20 mouse cellular contexts compared by ENCODE assay signal in genomic region chr4:58086151-58086550, GRCm38 (mm10).
DNase-seq lines count a peak whose midpoint lies in the region; ATAC-seq and TF ChIP-seq lines count a peak whose summit lies in the region.
"Had no signal": no experiment of that assay in that cellular context is flagged by ENCODE, and none has a peak within 500 bp of the region (broad histone marks: within the 10 kb centered on the region; RNA-seq: fewer than 3 reads in every experiment).

No protein-coding gene starts in this region.

- H3K27me3 ChIP-seq in heart, embryonic 11.5 days (ENCODE audit: control insufficient read depth, insufficient read depth, low read length), result no peaks in the 10 kb centered on the region
- H3K27me3 ChIP-seq in intestine, postnatal 0 days (replicated peaks; ENCODE audit: control insufficient read depth, insufficient read depth, low read length), result no peaks in the 10 kb centered on the region
- H3K27me3 ChIP-seq in intestine, embryonic 16.5 days (replicated peaks; ENCODE audit: control insufficient read depth, insufficient read depth, low read length), result no peaks in the 10 kb centered on the region
- no peaks in the 10 kb centered on the region for H3K27me3 ChIP-seq in lung, postnatal 0 days (replicated peaks; ENCODE audit: insufficient read depth, low read length)
- no peaks in the 10 kb centered on the region for H3K27me3 ChIP-seq in stomach, postnatal 0 days (ENCODE audit: control insufficient read depth, insufficient read depth, low read length)
- no peaks in the 10 kb centered on the region for H3K27me3 ChIP-seq in hindbrain, postnatal 0 days (ENCODE audit: insufficient read depth, low read length)
- H3K27me3 ChIP-seq: forebrain, embryonic 13.5 days; limb, embryonic 15.5 days; liver, embryonic 15.5 days; neural tube, embryonic 15.5 days had no signal

- TF ChIP-seq CTCF in intestine, postnatal 0 days (IDR thresholded peaks at IDR 0.05; ENCODE audit: low read depth), result peak; percentile 3; the same call in 1 of the 2 replicates
- peak; percentile 11; the same call in 1 of the 2 replicates for TF ChIP-seq CTCF in lung, postnatal 0 days (IDR thresholded peaks at IDR 0.05)
- TF ChIP-seq CTCF in stomach, postnatal 0 days (IDR thresholded peaks at IDR 0.05; ENCODE audit: low read depth), result 0 out of 2 replicates have a peak, but pooled peaks have one; percentile 9
- TF ChIP-seq CTCF in hindbrain, postnatal 0 days (IDR thresholded peaks at IDR 0.05; ENCODE audit: low read depth), result no peak

- H3K36me3 ChIP-seq in heart, embryonic 11.5 days (ENCODE audit: control insufficient read depth, insufficient read depth, low read length), result no peaks in the 10 kb centered on the region
- H3K36me3 ChIP-seq in intestine, postnatal 0 days (ENCODE audit: control insufficient read depth, insufficient read depth), result 0 out of 2 replicates have a peak, but pooled peaks cover 6% of the 10 kb centered on the region
- 0 out of 2 replicates have a peak, but pooled peaks cover 3% of the 10 kb centered on the region for H3K36me3 ChIP-seq in intestine, embryonic 16.5 days (ENCODE audit: control insufficient read depth, insufficient read depth, low read length)
- H3K36me3 ChIP-seq in lung, postnatal 0 days (ENCODE audit: insufficient read depth, low read length), result no peaks in the 10 kb centered on the region
- H3K36me3 ChIP-seq in stomach, postnatal 0 days (ENCODE audit: control insufficient read depth, insufficient read depth, low read length), result no peaks in the 10 kb centered on the region
- no peaks in the 10 kb centered on the region for H3K36me3 ChIP-seq in hindbrain, postnatal 0 days (ENCODE audit: insufficient read depth, low read length)
- H3K36me3 ChIP-seq: liver, embryonic 15.5 days; neural tube, embryonic 15.5 days had no signal

- no peak for ATAC-seq in heart, embryonic 11.5 days (replicated peaks; ENCODE audit: insufficient number of reproducible peaks, low FRiP score, low TSS enrichment)
- no peak for ATAC-seq in intestine, postnatal 0 days
- no peak for ATAC-seq in intestine, embryonic 16.5 days
- no peak for ATAC-seq in lung, postnatal 0 days
- ATAC-seq in stomach, postnatal 0 days (ENCODE audit: low FRiP score, low TSS enrichment), result no peak
- no peak for ATAC-seq in hindbrain, postnatal 0 days
- ATAC-seq: forebrain, embryonic 13.5 days; midbrain, embryonic 16.5 days had no signal

- DNase-seq in heart, adult 11 months, result peak; percentile 23
- DNase-seq in lung, postnatal 0 days (ENCODE audit: low spot score), result peak; percentile 17
- DNase-seq in lung, postnatal 4 days, result no peak
- no peak for DNase-seq in stomach, postnatal 0 days (ENCODE audit: low spot score)
- DNase-seq in hindbrain, postnatal 0 days (ENCODE audit: low spot score), result no peak
- DNase-seq: cerebellum, adult 18-20 months; cerebellum, postnatal 36 days; gastrocnemius, postnatal 14 days; kidney, adult 18-20 months; right cerebral cortex, postnatal 14 days; spleen, adult 18-20 months; thymus, adult 2 months had no signal

- H3K9me3 ChIP-seq in heart, embryonic 11.5 days (replicated peaks; ENCODE audit: control insufficient read depth, low read length), result no peaks in the 10 kb centered on the region
- H3K9me3 ChIP-seq in intestine, postnatal 0 days (ENCODE audit: control insufficient read depth), result no peaks in the 10 kb centered on the region
- no peaks in the 10 kb centered on the region for H3K9me3 ChIP-seq in intestine, embryonic 16.5 days (ENCODE audit: control insufficient read depth, low read length)
- H3K9me3 ChIP-seq in lung, postnatal 0 days (ENCODE audit: low read length), result no peaks in the 10 kb centered on the region
- H3K9me3 ChIP-seq in stomach, postnatal 0 days (ENCODE audit: control insufficient read depth, low read length), result no peaks in the 10 kb centered on the region
- H3K9me3 ChIP-seq in hindbrain, postnatal 0 days (ENCODE audit: low read length), result no peaks in the 10 kb centered on the region
- H3K9me3 ChIP-seq: forebrain, embryonic 13.5 days; limb, embryonic 15.5 days; liver, embryonic 15.5 days; neural tube, embryonic 15.5 days had no signal

- H3K27ac ChIP-seq in heart, embryonic 11.5 days (ENCODE audit: low read depth, low read length), result no peak overlapping the region
- H3K27ac ChIP-seq in intestine, postnatal 0 days (ENCODE audit: low read depth, low read length), result no peak overlapping the region
- no peak overlapping the region for H3K27ac ChIP-seq in intestine, embryonic 16.5 days (ENCODE audit: low read length)
- 0 out of 2 replicates have a peak overlapping the region, but pooled peaks have one; percentile 2 for H3K27ac ChIP-seq in lung, postnatal 0 days (ENCODE audit: low read length)
- no peak overlapping the region for H3K27ac ChIP-seq in stomach, postnatal 0 days (replicated peaks)
- no peak overlapping the region for H3K27ac ChIP-seq in hindbrain, postnatal 0 days
- H3K27ac ChIP-seq: forebrain, embryonic 13.5 days; limb, embryonic 15.5 days; liver, embryonic 15.5 days; neural tube, embryonic 15.5 days had no signal

- H3K4me2 ChIP-seq in heart, embryonic 11.5 days, result no peak overlapping the region
- H3K4me2 ChIP-seq in intestine, postnatal 0 days (replicated peaks; ENCODE audit: low read depth), result no peak overlapping the region
- H3K4me2 ChIP-seq in intestine, embryonic 16.5 days (ENCODE audit: low read depth, low read length), result no peak overlapping the region
- H3K4me2 ChIP-seq in lung, postnatal 0 days (replicated peaks; ENCODE audit: low read depth, low read length), result no peak overlapping the region
- no peak overlapping the region for H3K4me2 ChIP-seq in stomach, postnatal 0 days (replicated peaks; ENCODE audit: low read depth)
- H3K4me2 ChIP-seq in hindbrain, postnatal 0 days (ENCODE audit: low read depth, low read length), result no peak overlapping the region
- H3K4me2 ChIP-seq: forebrain, embryonic 13.5 days; limb, embryonic 15.5 days; liver, embryonic 15.5 days; neural tube, embryonic 15.5 days had no signal

- H3K4me1 ChIP-seq in heart, embryonic 11.5 days (ENCODE audit: control insufficient read depth, insufficient read depth, low read length), result no peaks in the 10 kb centered on the region
- no peaks in the 10 kb centered on the region for H3K4me1 ChIP-seq in intestine, postnatal 0 days (replicated peaks; ENCODE audit: control insufficient read depth, insufficient read depth, low read length)
- no peaks in the 10 kb centered on the region for H3K4me1 ChIP-seq in intestine, embryonic 16.5 days (ENCODE audit: control insufficient read depth, insufficient read depth, low read length)
- no peaks in the 10 kb centered on the region for H3K4me1 ChIP-seq in lung, postnatal 0 days (ENCODE audit: insufficient read depth, low read depth, low read length)
- H3K4me1 ChIP-seq in stomach, postnatal 0 days (replicated peaks; ENCODE audit: control insufficient read depth, insufficient read depth), result no peaks in the 10 kb centered on the region
- no peaks in the 10 kb centered on the region for H3K4me1 ChIP-seq in hindbrain, postnatal 0 days (ENCODE audit: insufficient read depth, low read length)
- H3K4me1 ChIP-seq: forebrain, embryonic 13.5 days; liver, embryonic 15.5 days; neural tube, embryonic 15.5 days had no signal

- 60% methylated on average over 4 of the region's 4 CpGs for WGBS in heart, embryonic 11.5 days (ENCODE audit: insufficient replicate concordance)
- 55% methylated on average over 4 of the region's 4 CpGs for WGBS in intestine, postnatal 0 days
- WGBS in intestine, embryonic 16.5 days, result 56% methylated on average over 4 of the region's 4 CpGs
- WGBS in lung, postnatal 0 days, result 45% methylated on average over 4 of the region's 4 CpGs
- WGBS in stomach, postnatal 0 days, result 49% methylated on average over 4 of the region's 4 CpGs
- 86% methylated on average over 4 of the region's 4 CpGs for WGBS in hindbrain, postnatal 0 days

- H3K4me3 ChIP-seq in heart, embryonic 11.5 days (ENCODE audit: low read depth, low read length), result no peak overlapping the region
- no peak overlapping the region for H3K4me3 ChIP-seq in intestine, postnatal 0 days (ENCODE audit: low read depth, low read length)
- no peak overlapping the region for H3K4me3 ChIP-seq in intestine, embryonic 16.5 days (ENCODE audit: low read length)
- H3K4me3 ChIP-seq in lung, postnatal 0 days (ENCODE audit: low read depth, low read length), result no peak overlapping the region
- no peak overlapping the region for H3K4me3 ChIP-seq in stomach, postnatal 0 days (ENCODE audit: low read depth, low read length)
- no peak overlapping the region for H3K4me3 ChIP-seq in hindbrain, postnatal 0 days (ENCODE audit: low read length)
- H3K4me3 ChIP-seq: forebrain, embryonic 13.5 days; limb, embryonic 15.5 days; liver, embryonic 15.5 days; neural tube, embryonic 15.5 days had no signal

- no peak overlapping the region for H3K9ac ChIP-seq in heart, embryonic 11.5 days (ENCODE audit: low read depth, low read length)
- no peak overlapping the region for H3K9ac ChIP-seq in intestine, postnatal 0 days (ENCODE audit: low read depth, low read length)
- H3K9ac ChIP-seq in intestine, embryonic 16.5 days (ENCODE audit: low read depth, low read length), result no peak overlapping the region
- H3K9ac ChIP-seq in lung, postnatal 0 days (replicated peaks; ENCODE audit: low read depth), result no peak overlapping the region
- H3K9ac ChIP-seq in stomach, postnatal 0 days (ENCODE audit: low read length), result no peak overlapping the region
- H3K9ac ChIP-seq in hindbrain, postnatal 0 days (replicated peaks; ENCODE audit: low read length), result no peak overlapping the region
- H3K9ac ChIP-seq: forebrain, embryonic 13.5 days; limb, embryonic 15.5 days; liver, embryonic 15.5 days; neural tube, embryonic 15.5 days had no signal

- no peak for TF ChIP-seq EP300 in lung, postnatal 0 days (IDR thresholded peaks at IDR 0.05)
- TF ChIP-seq EP300 in stomach, postnatal 0 days (optimal IDR thresholded peaks at IDR 0.05), result no peak

Comparison
In these comparisons a context has a peak if more than half of its experiments do, and no peak if none do; other contexts are left out.
1. DNase-seq: peak in heart, adult 11 months (single experiment) and lung, postnatal 0 days (single experiment); none in lung, postnatal 4 days (0 of 2), stomach, postnatal 0 days (single experiment) and hindbrain, postnatal 0 days (single experiment).